Mouse (Mus musculus) G1E-ER4 (cell line): ENCODE data around the gene Smarcd1. TPM values are rescaled to one million over a fixed set of nuclear protein-coding genes. Genes with fewer than 3 reads are reported as not detected.

Experiments
- GATA1 ChIP-seq: IDR thresholded peaks from one replicate; pipeline ENCODE4 v1.8.0; 2012; ENCODE audit warnings: low read length, inconsistent platforms
- polyA plus RNA-seq: library from polyadenylated mRNA; stranded (reverse); fragments of >175 nt; gene quantifications from 2 replicates; pipeline ENCODE4 v1.2.3, GENCODE M21; 2012

The Smarcd1 gene
- polyA plus RNA-seq, 1 experiment: 42.8 TPM

DNA sequence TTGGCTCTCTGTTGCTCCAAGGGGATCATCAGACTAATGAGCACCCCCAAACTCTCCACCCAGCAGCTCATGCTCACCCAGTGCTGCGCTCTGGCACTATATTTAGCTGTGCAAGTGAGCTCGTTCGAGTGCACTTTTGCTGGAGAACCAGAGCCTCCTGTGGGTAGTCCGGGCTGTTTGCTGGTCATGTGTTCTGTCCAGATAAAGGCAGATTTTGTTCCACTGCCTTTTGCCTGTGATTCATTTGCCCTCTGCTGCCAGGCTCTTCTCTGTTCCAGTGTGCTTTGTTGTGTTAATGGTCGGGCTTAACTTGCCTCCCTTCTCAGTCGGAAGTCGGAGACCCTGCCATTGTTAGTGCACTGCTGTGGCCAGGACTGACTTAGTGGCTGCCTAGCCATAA is 3.0 kb downstream of the Smarcd1 start:
- no peak for TF ChIP-seq GATA1

DNA sequence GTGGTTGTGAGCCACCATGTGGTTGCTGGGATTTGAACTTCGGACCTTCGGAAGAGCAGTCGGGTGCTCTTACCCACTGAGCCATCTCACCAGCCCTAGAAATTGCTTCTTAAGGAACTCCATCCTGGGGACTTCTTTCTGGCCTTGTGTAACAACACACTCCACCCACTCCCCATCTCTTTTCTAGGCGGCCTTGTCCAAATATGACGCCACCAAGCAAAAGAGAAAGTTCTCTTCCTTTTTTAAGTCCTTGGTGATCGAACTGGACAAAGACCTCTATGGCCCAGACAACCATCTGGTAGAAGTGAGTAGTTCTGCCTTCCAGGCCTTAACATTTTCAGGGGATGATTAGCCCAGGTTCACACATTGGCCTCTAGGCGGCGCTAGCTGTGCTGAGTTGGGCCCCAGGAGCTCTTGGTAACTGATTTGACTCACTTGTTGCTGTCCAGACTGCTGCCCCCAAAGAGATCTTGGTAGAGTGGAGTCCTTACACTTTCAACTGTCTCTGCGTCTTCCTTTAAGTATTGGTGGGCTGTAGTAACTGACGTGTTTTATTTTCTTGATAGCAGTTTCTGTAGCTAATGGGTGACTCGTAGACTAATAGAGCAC is 3.6 kb downstream of the Smarcd1 start, which contains the start of gene Gm17349:
TSS of gene Gm17349 (minus strand) at position 51 of the 609 bp plus-strand sequence.
- TF ChIP-seq GATA1: no peak

DNA sequence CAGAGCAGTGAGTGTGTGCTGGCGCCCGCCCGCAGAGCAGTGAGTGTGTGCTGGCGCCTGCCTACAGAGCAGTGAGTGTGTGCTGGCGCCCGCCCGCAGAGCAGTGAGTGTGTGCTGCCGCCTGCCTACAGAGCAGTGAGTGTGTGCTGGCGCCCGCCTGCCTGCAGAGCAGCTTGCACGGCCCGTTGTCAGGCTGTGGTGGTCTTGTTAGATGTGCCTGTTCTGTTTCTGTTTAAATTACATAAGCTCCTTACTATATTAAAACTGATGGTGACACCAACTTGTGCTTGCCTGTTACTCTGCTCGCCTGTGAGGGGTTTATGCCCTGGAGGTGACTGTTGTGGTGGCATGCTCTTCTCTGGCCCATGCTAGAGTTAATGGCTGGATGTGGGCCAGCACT is 6.2 kb downstream of the Smarcd1 start:
- no peak for TF ChIP-seq GATA1

DNA sequence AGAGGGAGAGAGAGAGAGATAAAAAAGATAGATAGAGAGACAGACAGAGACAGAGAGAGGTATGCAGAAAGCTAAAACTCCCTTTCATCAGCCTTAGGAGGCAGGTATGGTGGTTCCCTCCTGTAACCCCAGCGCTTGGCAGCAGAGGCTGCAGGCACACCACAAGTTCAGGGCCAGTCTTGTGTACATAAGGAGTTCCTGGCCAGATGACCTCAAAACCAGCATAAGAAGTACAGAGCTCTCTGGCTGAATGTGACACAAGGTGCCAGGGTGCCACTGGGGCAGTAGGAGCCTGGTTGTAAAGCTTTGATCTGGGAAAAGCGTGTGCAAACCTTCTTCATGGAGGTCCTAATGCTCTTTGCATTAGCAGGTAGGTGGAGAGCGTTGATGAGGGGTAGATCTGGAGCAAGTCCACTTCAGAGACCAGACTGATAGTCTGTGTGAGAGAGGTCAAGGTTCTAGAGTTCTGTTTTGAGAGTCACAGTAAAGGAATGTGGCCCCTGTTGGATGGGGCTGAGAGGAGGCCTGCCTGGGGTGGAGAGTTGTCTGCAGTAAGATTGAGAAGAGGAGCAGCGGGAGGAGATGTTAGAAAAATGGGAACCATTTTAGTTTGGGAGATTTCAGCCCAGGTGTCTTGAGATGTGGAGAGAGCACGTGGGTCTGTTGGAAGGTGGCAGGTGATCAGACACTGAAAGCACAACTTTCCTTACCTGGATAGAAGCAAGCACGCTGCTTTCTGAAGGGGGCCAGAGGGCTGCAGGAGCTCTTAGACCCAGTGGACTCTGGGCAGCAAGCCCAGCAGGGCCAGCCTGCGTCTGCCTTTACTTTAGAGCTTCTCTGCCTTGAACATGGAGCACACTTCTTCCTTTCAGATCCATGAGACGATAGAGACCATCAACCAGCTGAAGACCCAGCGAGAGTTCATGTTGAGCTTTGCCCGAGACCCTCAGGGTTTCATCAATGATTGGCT is 8.6 kb downstream of the Smarcd1 start:
- no peak for TF ChIP-seq GATA1

DNA sequence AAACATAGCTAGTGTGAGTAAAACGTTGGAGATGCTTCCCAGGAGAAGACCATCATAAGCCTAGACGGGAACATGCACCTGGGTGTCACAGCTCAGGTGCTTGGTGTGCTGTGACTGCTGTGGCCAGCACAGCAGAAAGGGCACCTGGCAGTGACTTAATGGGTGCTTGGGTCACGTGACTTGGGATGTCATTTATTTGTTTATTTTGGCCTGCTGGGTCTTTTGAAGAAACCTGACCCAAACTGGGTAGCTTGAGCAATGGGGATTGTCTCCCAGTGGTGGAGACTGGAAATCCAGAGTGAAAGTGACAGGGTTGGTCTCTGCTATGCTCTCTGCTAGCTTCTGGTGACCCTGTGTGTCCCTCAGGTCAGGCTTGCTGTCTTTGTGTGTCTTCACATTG is 9.6 kb downstream of the Smarcd1 start:
- no peak for TF ChIP-seq GATA1

DNA sequence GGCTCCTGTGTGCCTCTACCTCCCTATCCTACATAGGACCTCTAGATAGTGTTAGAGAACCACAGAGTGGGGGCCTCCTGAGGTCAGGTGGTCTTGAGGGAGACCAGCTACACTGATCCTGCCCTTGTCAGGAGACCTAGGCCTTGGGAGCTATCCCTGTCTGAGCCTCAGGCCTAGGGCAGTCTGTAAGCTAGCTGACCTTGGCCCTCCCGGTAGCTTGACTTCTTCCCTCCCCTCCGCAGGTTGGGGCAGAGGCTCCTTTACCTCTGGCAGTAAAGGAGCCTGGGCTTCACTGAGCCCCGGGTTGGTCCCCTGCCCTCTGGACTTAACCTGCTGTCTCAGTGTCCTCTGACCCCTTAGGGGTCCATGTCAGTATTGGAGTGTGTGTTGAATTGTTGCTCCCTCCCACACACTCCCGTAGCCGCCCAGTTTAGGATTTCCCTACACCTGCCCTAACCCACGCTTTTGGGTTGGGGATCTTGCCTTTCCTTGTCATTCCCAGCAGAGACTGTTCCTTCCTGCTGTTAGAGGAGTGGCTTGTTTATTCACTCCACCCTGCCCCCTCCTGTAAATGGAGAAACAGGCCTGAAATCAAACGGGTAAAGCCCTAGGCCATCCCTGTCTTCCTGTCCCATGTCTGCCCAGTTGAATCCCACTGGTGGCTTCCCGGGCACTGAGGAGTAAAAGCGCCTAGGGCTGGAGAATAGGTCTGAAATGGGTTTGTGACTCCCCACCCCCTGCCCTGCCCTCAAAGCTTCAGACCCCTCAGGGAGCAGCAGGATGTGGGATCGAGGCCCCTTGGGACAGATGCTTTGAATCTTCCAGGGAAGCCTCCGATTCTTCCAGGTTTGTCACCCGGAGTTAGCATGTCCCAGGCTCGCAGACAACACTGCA is 11.0 kb downstream of the Smarcd1 start:
- no peak for TF ChIP-seq GATA1

DNA sequence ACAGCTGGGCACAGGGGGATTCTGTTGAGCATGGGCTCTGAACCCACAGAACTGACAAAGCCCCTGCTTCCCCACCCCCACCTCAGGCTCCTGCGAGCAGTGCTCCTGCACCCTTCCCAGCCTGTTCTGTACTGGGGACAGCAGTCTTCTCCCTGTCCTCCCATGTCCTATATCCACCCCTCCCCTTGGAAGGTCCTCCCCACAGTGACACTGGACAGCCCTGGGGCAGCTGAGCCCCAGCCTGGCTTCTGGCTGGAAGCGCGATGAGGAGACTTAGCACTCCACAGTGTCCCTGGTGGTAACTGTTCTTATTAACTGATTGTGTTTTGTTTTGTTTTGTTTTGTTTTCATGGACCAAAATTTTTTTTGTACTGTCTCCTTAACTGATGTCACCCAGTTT is 11.6 kb downstream of the Smarcd1 start:
- no peak for TF ChIP-seq GATA1

DNA sequence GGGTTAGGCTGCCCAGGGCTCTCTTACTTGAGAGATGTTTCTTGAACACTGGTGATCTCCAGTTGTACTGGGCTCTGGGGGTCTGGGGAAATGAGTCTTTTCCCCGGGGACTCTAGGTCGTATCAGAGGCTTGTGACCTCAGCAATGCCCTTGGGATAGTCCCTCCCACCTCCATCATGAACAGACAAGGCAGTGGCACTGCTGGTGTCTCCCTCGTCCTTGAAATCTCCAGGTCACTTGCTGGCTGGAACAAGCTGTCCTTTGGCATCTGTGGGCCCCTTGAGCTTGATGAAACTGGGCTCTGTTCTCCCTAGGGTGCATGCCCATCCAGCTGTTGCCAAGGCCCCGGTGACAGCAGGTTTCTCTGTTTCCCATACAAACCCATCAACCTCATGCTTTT is 12.3 kb downstream of the Smarcd1 start:
- no peak for TF ChIP-seq GATA1

DNA sequence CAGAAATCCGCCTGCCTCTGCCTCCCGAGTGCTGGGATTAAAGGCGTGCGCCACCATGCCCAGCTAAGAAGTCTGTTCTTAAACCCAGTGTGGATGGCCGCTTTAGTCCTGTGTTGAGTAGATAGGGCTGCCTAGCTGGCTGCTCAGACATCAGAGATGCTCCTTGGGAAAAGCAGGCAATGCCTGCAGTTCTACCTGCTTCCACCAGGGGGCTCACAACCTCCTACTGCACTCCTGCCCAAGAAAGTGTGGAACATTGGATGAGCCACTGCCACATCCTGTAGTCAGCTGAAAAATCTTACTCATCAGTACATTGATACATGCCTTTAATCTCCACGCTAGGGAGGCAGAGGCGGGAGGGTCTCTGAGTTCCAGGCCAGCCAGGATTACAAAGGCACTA is 12.9 kb downstream of the Smarcd1 start:
- no peak for TF ChIP-seq GATA1

DNA sequence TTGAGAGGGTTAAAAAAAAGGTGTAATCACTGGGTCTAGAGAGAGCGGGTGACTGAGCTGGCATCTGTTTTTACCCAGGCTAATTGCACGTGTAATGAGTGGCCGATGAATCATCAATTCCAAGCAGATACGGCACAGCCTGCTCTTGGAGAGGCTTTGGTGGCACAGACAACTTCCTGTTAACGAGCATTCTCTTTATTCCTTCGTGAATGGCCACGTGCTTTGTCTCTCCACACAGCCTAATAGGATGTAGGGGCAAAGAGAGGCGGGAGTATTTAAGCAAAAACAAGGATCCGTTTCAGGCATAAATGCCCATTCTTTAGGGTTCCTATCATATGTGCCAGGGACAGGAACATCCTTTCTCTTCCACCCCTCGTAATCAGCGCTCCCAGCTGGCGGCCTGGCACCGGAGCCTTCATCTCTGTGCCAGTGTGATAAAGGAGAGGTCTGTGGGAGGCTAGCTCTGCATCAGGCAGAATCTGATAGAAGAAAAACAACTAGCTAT is 13.5 kb downstream of the Smarcd1 start:
- TF ChIP-seq GATA1: peak; percentile 5

DNA sequence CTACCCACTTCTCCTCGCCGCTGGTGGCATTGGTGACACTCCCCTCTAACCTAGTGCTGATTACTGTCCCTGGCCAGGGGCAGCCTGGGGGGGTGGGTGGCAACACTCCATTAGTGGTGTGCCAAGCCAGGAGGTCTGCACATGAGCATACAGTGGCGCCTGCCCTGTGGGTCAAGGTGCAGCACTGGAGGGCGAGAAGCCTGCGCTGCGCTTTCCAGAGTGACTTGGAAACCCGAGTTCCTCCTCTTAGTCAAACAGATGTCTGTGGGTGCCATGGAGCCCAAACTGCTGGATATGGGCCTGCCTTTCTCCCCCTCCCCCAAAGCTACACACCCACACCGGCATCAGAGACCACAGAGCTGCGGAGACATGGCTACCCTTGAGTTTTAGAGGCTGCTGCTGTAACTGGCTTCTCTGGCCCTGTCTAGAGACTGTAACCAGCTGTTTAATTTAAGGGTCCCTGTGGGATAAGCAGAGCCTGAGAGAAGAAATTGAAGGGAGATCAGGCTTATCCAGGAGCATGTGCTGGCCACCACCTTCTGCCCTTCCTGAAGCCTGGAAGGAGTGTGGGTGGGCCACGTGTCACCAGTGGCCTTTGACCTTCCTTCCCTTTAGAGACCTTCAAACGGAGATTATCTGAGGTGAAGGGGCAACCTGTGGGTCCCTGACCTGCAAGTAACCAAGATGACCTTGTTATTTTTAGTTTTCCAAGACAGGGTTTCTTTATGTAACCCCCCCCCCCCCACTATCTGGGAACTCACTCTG is 14.2 kb downstream of the Smarcd1 start:
- TF ChIP-seq GATA1: no peak

DNA sequence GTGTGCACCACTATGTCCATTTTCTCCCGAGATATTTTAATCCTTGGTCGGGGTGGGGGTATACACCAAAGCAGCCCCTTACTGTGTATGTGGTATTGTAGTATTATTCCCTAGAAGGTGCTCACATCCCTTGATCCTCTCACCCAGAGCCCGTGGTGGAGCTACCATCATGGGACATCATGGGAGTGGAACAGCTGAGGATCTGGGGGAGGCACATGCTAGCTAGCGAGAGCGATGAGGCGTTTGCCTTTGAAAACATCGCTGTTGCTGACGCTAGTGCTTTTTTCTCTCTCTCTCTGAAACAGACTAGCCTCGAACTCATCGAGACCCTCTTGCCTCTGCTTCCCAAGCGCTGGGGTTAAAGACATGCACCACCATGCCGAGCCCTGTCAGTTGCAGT is 14.9 kb downstream of the Smarcd1 start:
- no peak for TF ChIP-seq GATA1

DNA sequence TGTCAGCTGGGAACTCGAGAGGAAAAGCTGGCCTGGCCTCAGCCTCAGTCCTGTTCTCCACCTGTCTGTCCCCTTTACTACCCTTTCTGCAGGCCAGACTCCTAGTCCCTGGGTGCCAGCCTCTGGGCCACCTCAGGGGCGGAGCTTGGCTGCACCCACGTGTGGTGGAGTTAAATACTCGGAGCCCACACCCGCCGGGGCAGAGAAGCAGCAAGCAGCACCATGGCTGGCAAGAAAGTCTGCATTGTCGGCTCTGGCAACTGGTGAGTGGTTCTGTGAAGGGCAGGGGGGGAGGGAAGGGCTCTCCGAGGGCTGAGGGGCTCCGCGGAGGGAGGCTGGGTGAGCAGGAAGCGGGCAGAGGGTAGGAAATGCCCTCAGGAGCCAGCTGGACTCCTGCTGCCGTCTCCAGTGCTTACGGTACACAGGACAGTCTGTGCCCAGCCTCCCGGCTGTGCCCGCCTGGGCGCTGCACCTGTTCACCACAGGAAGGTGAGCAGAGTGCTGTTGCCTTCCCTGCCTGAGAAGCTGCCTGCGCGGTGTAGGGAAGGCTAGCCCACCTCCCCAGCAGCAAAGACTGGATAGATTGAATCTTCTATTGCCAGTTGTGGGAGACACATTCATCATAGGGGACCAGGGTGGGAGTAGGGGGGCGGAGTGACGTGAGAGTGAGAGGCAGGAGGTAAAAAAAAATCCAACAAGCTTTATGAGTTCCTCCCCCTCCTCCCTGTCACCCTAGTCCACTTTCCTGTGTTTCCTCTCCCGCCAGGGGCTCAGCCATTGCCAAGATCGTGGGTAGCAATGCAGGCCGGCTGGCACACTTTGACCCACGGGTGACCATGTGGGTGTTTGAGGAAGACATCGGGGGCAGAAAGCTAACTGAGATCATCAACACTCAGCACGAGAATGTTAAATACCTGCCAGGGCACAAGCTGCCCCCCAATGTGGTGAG is 15.7 kb downstream of the Smarcd1 start, which contains the start of gene Gpd1:
TSS of gene Gpd1 (plus strand) at position 130 of the 949 bp plus-strand sequence.
- no peak for TF ChIP-seq GATA1
